Mouse (Mus musculus): Measurements from ENCODE around the gene Ildr2. TPM values are rescaled to one million over a fixed set of nuclear protein-coding genes. Genes with fewer than 3 reads are reported as not detected.

Gene Ildr2
- total and polyA plus RNA-seq, 2 experiments from 2014 or later: 7.1 to 31.3 TPM

DNA sequence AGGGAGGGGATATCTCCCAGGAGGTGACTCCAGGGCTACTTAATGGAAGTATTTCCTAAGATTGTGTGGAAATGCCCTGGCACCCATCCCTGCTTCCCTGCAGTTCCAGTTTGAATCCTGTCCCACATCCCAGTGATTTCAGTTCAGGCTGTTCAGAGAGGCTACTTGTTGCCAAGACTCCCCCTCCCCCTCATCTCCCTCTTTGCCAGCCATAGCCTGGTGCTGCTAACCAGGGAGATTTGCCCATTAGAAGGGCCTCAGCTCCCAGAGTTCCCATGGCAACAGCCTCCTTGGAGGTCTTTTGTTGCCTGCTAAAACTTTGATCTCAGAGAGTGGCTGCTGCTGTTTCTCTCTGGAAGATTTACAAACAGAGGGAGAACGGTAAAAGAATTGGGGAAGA, 26.6 kb downstream of the Ildr2 start:
- Histone ChIP-seq H3K9ac (replicated peaks; ENCODE audit: low read length, poor library complexity, severe bottlenecking) (no peak overlapping the region), H3K27me3 (ENCODE audit: insufficient read depth, low read length) (no peaks in the 10 kb centered on the region), H3K4me2 (ENCODE audit: low read depth, low read length, poor library complexity, severe bottlenecking) (peak overlapping the region; percentile 7; the same call in 1 of the 2 replicates), H3K9me3 (ENCODE audit: low read length) (no peaks in the 10 kb centered on the region), H3K4me3 (ENCODE audit: low read depth, low read length) (no peak overlapping the region), H3K36me3 (ENCODE audit: insufficient read depth, low read length) (no peaks in the 10 kb centered on the region), H3K27ac (ENCODE audit: low read depth, low read length) (peak overlapping the region; percentile 68), H3K4me1 (ENCODE audit: insufficient read depth, low read length) (peaks cover 58% of the 10 kb centered on the region)
- no peak for TF ChIP-seq CTCF (IDR thresholded peaks at IDR 0.05)
- WGBS: 0% methylated on average over 1 of the region's 1 CpGs
- peak; percentile 95 for DNase-seq (ENCODE audit: low spot score)
- peak; percentile 81 for ATAC-seq (ENCODE audit: low FRiP score)

DNA sequence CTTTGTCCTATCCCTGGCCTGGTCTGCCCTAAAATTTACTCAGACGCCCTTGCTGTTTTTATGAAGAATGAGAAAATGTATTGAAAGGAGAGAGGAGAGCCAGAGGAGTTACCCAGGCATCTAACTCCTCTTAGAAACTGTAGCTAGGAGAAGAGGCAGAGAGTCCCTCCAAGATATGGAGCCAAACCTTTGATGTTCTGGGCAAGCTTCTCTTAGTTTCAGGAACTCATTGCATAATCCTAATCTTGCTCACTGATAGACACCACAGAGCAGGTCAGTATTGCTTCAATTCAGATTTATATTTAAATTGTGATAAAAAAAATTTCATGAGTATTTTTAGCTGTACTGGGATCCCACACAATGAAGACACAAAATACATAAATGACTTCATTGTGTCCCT, 27.3 kb downstream of the Ildr2 start:
- 25% methylated on average over 1 of the region's 1 CpGs for WGBS
- no peak overlapping the region for H3K4me3 ChIP-seq (ENCODE audit: low read depth, low read length)

GRCm38 (mm10) chr1:166281836-166282235, 27.9 kb downstream of the Ildr2 start:
- WGBS: 43% methylated on average over 3 of the region's 3 CpGs
- H3K4me1 ChIP-seq (ENCODE audit: insufficient read depth, low read length): peaks cover 61% of the 10 kb centered on the region

More for the DNA sequence above, 27.3 kb downstream of the Ildr2 start:
- H3K27me3 ChIP-seq (ENCODE audit: insufficient read depth, low read length): no peaks in the 10 kb centered on the region
- DNase-seq (ENCODE audit: low spot score): peak; percentile 55
- no peak for ATAC-seq (ENCODE audit: low FRiP score)
- no peak overlapping the region for H3K9ac ChIP-seq (replicated peaks; ENCODE audit: low read length, poor library complexity, severe bottlenecking)
- no peaks in the 10 kb centered on the region for H3K9me3 ChIP-seq (ENCODE audit: low read length)
- H3K4me2 ChIP-seq (ENCODE audit: low read depth, low read length, poor library complexity, severe bottlenecking): no peak overlapping the region
- peaks cover 60% of the 10 kb centered on the region for H3K4me1 ChIP-seq (ENCODE audit: insufficient read depth, low read length)
- H3K27ac ChIP-seq (ENCODE audit: low read depth, low read length): peak overlapping the region; percentile 68
- H3K36me3 ChIP-seq (ENCODE audit: insufficient read depth, low read length): no peaks in the 10 kb centered on the region
- TF ChIP-seq CTCF (IDR thresholded peaks at IDR 0.05): no peak

DNA sequence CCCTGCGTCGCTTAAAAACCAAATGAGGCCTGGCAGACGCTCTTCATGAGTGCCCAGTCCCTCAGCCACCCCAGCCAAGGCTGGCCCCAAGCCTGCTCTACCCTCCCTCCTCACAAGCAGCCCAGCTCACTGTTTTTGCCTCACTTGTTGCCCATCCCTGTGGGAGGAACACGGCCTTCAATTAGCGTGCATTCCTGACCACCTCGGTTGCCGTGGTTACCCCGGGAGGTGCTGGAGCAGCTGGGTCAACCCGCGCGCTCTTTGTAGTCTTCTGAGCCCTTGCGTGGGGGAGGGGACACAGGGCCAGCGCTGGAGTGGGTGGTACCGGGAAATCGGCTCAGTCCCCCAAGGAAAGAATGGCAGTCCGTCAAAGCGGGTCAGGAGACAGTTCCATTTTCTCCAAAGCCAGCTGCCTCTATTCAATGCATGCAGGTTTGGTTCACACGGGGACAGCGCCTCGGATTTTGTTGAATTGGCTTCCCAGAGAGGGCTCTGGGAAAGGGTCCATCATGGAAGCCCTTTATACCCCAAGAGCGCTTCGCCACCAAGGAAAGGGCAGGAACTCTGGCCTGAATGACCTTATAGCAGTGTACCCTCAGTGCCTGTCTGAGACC, 28.8 kb downstream of the Ildr2 start:
- no peaks in the 10 kb centered on the region for H3K9me3 ChIP-seq (ENCODE audit: low read length)
- ATAC-seq (ENCODE audit: low FRiP score) (peak; percentile 85), DNase-seq (ENCODE audit: low spot score) (peak; percentile 95)
- peaks cover 61% of the 10 kb centered on the region for H3K4me1 ChIP-seq (ENCODE audit: insufficient read depth, low read length)
- no peak for TF ChIP-seq CTCF (IDR thresholded peaks at IDR 0.05)
- 5% methylated on average over 22 of the region's 22 CpGs for WGBS
- H3K4me3 ChIP-seq (ENCODE audit: low read depth, low read length): no peak overlapping the region
- H3K4me2 ChIP-seq (ENCODE audit: low read depth, low read length, poor library complexity, severe bottlenecking): peak overlapping the region; percentile 23
- peak overlapping the region; percentile 60 for H3K27ac ChIP-seq (ENCODE audit: low read depth, low read length)
- H3K9ac ChIP-seq (replicated peaks; ENCODE audit: low read length, poor library complexity, severe bottlenecking): no peak overlapping the region
- H3K36me3 ChIP-seq (ENCODE audit: insufficient read depth, low read length): no peaks in the 10 kb centered on the region
- no peaks in the 10 kb centered on the region for H3K27me3 ChIP-seq (ENCODE audit: insufficient read depth, low read length)

More at GRCm38 (mm10) chr1:166281836-166282235, 27.9 kb downstream of the Ildr2 start:
- Histone ChIP-seq H3K4me2 (ENCODE audit: low read depth, low read length, poor library complexity, severe bottlenecking) (no peak overlapping the region), H3K9me3 (ENCODE audit: low read length) (no peaks in the 10 kb centered on the region), H3K27ac (ENCODE audit: low read depth, low read length) (peak overlapping the region; percentile 68; the same call in 1 of the 2 replicates), H3K9ac (replicated peaks; ENCODE audit: low read length, poor library complexity, severe bottlenecking) (no peak overlapping the region), H3K27me3 (ENCODE audit: insufficient read depth, low read length) (no peaks in the 10 kb centered on the region), H3K36me3 (ENCODE audit: insufficient read depth, low read length) (no peaks in the 10 kb centered on the region), H3K4me3 (ENCODE audit: low read depth, low read length) (no peak overlapping the region)
- no peak for TF ChIP-seq CTCF (IDR thresholded peaks at IDR 0.05)
- ATAC-seq (ENCODE audit: low FRiP score): no peak
- no peak for DNase-seq (ENCODE audit: low spot score)

DNA sequence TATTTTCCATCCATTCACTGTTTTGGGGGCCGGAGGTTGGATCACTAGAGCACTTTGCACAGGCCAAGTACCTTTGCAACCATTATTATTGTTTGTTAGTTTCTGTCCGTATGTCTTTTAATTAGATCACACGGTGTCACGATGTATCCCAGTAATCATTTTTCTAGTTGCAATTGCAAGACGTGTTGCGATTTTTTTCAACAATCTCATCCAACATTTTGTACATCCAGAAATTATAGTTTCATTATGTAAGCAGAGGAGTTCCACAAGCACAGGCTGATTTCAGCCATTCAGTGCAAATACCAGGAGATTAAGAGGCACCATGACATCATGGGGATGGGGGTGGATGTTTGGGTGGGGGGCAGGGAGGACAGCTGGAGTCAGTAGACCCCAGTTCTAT, 29.5 kb downstream of the Ildr2 start:
- H3K4me2 ChIP-seq (ENCODE audit: low read depth, low read length, poor library complexity, severe bottlenecking): no peak overlapping the region
- H3K4me3 ChIP-seq (ENCODE audit: low read depth, low read length): no peak overlapping the region
- no peaks in the 10 kb centered on the region for H3K27me3 ChIP-seq (ENCODE audit: insufficient read depth, low read length)
- H3K36me3 ChIP-seq (ENCODE audit: insufficient read depth, low read length): no peaks in the 10 kb centered on the region
- TF ChIP-seq CTCF (IDR thresholded peaks at IDR 0.05): no peak
- no peak overlapping the region for H3K9ac ChIP-seq (replicated peaks; ENCODE audit: low read length, poor library complexity, severe bottlenecking)
- no peak overlapping the region for H3K27ac ChIP-seq (ENCODE audit: low read depth, low read length)
- DNase-seq (ENCODE audit: low spot score) (no peak), ATAC-seq (ENCODE audit: low FRiP score) (no peak)
- peaks cover 58% of the 10 kb centered on the region for H3K4me1 ChIP-seq (ENCODE audit: insufficient read depth, low read length)
- no peaks in the 10 kb centered on the region for H3K9me3 ChIP-seq (ENCODE audit: low read length)
- WGBS: 47% methylated on average over 6 of the region's 6 CpGs

DNA sequence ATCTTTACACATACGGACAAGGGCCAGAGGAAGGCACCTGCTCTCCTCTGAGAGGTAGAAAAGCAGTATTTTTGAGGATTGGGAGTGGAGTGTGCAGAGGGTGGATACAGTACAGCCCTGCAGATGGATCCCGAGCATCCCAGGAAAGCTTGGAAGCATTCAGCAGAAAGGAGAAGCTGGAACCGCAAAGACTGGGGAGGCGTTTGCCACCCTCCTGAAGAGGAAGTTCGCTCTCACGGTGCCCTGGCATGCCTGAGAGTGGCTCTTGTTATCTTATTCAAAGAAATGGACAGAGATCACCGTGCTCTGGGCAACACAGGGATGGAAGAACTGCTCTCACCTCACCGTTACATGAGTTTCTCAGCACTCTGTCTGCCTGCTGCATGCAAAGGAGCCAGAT, 30.5 kb downstream of the Ildr2 start:
- Histone ChIP-seq H3K4me2 (ENCODE audit: low read depth, low read length, poor library complexity, severe bottlenecking) (no peak overlapping the region), H3K27ac (ENCODE audit: low read depth, low read length) (peak overlapping the region; percentile 65), H3K36me3 (ENCODE audit: insufficient read depth, low read length) (no peaks in the 10 kb centered on the region), H3K4me1 (ENCODE audit: insufficient read depth, low read length) (peaks cover 55% of the 10 kb centered on the region), H3K9ac (replicated peaks; ENCODE audit: low read length, poor library complexity, severe bottlenecking) (no peak overlapping the region), H3K9me3 (ENCODE audit: low read length) (no peaks in the 10 kb centered on the region), H3K4me3 (ENCODE audit: low read depth, low read length) (no peak overlapping the region), H3K27me3 (ENCODE audit: insufficient read depth, low read length) (no peaks in the 10 kb centered on the region)
- ATAC-seq (ENCODE audit: low FRiP score) (no peak), DNase-seq (ENCODE audit: low spot score) (no peak)
- WGBS: 26% methylated on average over 8 of the region's 8 CpGs
- TF ChIP-seq CTCF (IDR thresholded peaks at IDR 0.05): no peak
